Mouse (Mus musculus) retina, postnatal 1 day (tissue): ENCODE measurements around the gene Cald1.

Experiments
- DNase-seq: peaks from one replicate; pipeline ENCODE4 v3.0.0-alpha.2; 2012

Cald1 gene

GRCm38 (mm10) chr6:34615419-34615818, 17.1 kb downstream of the Cald1 start:
- DNase-seq: no peak

- no peak for DNase-seq
Measured at GRCm38 (mm10) chr6:34619494-34619893, 21.2 kb downstream of the Cald1 start.

GRCm38 (mm10) chr6:34620242-34620641, 21.9 kb downstream of the Cald1 start:
- DNase-seq: no peak

GRCm38 (mm10) chr6:34622865-34623264, 24.6 kb downstream of the Cald1 start:
- no peak for DNase-seq

GRCm38 (mm10) chr6:34623290-34623689, 25.0 kb downstream of the Cald1 start:
- peak; percentile 43 for DNase-seq

- DNase-seq: no peak
Measured at GRCm38 (mm10) chr6:34624536-34624935, 26.2 kb downstream of the Cald1 start.

- no peak for DNase-seq
Measured at GRCm38 (mm10) chr6:34626586-34627245, 28.4 kb downstream of the Cald1 start.

GRCm38 (mm10) chr6:34628131-34628530, 29.8 kb downstream of the Cald1 start:
- DNase-seq: no peak

- DNase-seq: no peak
Measured at GRCm38 (mm10) chr6:34633776-34634175, 35.5 kb downstream of the Cald1 start.

GRCm38 (mm10) chr6:34637588-34638438, 39.5 kb downstream of the Cald1 start:
- no peak for DNase-seq

GRCm38 (mm10) chr6:34638667-34639066, 40.4 kb downstream of the Cald1 start:
- peak; percentile 37 for DNase-seq

- no peak for DNase-seq
Measured at GRCm38 (mm10) chr6:34640226-34640625, 41.9 kb downstream of the Cald1 start.

GRCm38 (mm10) chr6:34641081-34641480, 42.8 kb downstream of the Cald1 start:
- no peak for DNase-seq

GRCm38 (mm10) chr6:34642075-34642547, 43.8 kb downstream of the Cald1 start:
- DNase-seq: no peak

GRCm38 (mm10) chr6:34648017-34648787, 49.9 kb downstream of the Cald1 start:
- DNase-seq: peak; percentile 72

GRCm38 (mm10) chr6:34651298-34651697, 53.0 kb downstream of the Cald1 start:
- no peak for DNase-seq

- DNase-seq: no peak
Measured at GRCm38 (mm10) chr6:34655719-34656118, 57.4 kb downstream of the Cald1 start.

- DNase-seq: no peak
Measured at GRCm38 (mm10) chr6:34658791-34659190, 60.5 kb downstream of the Cald1 start.

GRCm38 (mm10) chr6:34660724-34661123, 62.4 kb downstream of the Cald1 start:
- DNase-seq: peak; percentile 12

- DNase-seq: no peak
Measured at GRCm38 (mm10) chr6:34662626-34663025, 64.3 kb downstream of the Cald1 start.

GRCm38 (mm10) chr6:34664291-34664690, 66.0 kb downstream of the Cald1 start:
- no peak for DNase-seq

- DNase-seq: no peak
Measured at GRCm38 (mm10) chr6:34664749-34665148, 66.4 kb downstream of the Cald1 start.

GRCm38 (mm10) chr6:34668739-34669254, 70.5 kb downstream of the Cald1 start:
- DNase-seq: no peak
